Mouse (Mus musculus) neutrophil, adult 5-6 weeks (primary cell): ENCODE data around the gene Vdr. TPM values are rescaled to one million over a fixed set of nuclear protein-coding genes. Genes with fewer than 3 reads are reported as not detected.
A peak's percentile ranks its signal among the peaks of the same experiment; 100 is the strongest.

Experiments
- ATAC-seq: fragments of 151-379, 151-347 bp; 2 replicates; pipeline ENCODE4 v1.8.0; 2017; ENCODE audit warnings: mild to moderate bottlenecking, moderate TSS enrichment; ENCODE audit not compliant: insufficient number of reproducible peaks, poor library complexity, low FRiP score, severe bottlenecking; ENCODE audit errors: extremely low read depth
- total RNA-seq: library from RNA; stranded (forward); fragments of 200-1000 nt; gene quantifications from 2 replicates; pipeline ENCODE4 v1.2.3, GENCODE M21; 2017

Vdr gene
- total RNA-seq, 1 experiment from 2014 or later = 0.23 TPM

DNA sequence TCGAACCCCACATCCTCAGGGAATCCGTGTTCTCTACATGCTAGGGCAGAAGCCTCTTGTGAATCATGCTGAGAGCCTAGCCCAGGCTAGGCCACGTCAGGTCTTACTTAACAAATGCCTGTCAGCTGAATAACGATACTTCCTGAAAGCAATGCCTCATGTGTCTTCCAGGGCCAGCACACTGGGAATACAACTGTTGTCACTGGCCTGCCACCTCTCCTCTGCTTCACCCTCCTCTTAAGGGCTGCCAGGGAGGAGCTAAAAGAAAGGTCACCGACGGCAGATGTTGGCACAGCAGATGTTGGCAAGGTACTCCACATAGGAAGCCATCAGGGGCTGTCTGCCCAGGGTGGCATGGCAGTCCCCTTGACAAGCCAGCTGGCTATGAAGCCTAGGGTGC lies 86.4 kb downstream of the Vdr start:
- no peak for ATAC-seq

- ATAC-seq = no peak
Observed at GRCm38 (mm10) chr15:97823479-97823878, 87.0 kb downstream of the Vdr start.

- ATAC-seq = no peak
Observed at GRCm38 (mm10) chr15:97822545-97823228, 87.7 kb downstream of the Vdr start.

DNA sequence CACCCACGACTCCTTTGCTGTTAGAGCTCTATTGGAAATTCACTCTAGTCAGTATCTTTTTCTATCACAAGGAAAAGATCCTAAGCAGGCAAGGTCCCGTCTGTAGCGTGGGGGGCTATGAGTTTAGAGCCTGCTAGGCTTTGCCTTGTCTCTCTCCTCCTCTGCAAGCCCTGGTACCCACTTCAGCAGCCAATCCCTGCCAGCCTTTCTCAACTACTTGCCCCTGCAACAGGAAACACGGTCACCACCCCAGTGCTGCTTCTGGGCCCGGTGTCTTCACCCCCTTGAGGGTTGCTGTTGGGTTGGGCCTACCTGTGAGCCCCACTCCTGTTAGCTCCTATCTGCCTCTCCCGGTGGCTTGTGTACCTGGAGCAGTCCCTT lies 88.5 kb downstream of the Vdr start:
- peak; percentile 25; the same call in 1 of the 2 replicates for ATAC-seq

GRCm38 (mm10) chr15:97821321-97821982 lies 89.0 kb downstream of the Vdr start:
- peak; percentile 20; the same call in 1 of the 2 replicates for ATAC-seq

DNA sequence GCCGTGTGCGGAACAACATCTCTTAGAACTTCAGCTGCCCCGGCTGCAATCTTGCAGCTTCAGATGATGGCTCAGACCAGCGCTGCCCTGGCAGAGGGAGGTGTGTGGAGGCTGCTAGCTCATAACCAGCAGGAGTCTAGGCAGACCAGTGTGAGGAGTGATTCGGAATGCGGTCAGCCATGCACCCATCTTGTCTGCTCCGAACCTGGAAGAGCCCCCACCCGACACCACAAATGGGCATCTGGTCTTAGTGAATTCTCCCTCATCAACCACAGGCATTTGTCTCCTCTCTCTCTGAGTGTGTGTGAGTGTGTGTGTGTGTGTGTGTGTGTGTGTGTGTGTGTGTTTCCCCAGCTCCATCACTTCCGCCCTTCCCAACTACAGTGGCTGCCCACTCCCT lies 90.5 kb downstream of the Vdr start:
- ATAC-seq = no peak

- no peak for ATAC-seq
Observed at GRCm38 (mm10) chr15:97816199-97816994, 94.0 kb downstream of the Vdr start.

- no peak for ATAC-seq
Observed at GRCm38 (mm10) chr15:97815254-97815653, 95.2 kb downstream of the Vdr start.

DNA sequence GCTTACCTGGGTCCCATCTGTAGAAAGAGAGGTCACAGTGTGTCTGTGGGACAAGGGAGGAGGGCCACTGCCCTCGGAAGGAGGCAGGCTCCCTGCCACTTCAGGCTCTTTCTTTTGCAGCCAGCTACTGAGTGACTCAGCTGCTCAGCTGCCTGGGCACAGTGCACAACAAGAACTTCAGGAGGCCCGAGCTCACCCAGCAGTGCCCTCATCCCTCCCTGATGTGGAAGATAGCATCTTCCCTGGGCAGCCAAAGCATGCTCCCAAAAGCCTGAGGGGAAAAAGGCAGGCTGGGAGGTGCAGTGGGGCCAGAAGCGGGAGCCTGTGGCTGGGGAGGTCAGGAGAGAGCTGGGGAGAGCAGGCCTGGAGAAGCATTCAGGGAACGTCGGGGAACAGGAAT lies 95.7 kb downstream of the Vdr start:
- no peak for ATAC-seq

- no peak for ATAC-seq
Observed at GRCm38 (mm10) chr15:97813452-97814204, 96.8 kb downstream of the Vdr start.

DNA sequence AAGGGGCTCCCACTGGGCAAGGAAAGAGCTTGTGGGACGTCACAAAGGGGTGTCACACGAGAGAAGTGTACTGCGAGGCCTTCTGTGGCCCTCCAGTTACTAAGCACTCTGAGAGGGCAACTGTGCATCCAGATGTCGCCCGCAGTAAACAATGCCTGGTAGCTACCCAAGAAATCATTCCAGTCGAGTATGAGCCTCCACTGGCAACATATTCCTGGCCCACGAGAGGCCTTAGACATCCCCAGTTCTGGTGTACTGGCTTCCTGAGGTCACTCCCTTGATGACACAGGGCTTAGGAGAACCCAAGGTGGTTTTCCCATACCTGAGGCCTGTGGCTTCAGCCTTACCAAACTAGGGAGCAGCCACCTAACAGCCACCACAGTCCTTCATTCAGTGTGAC lies 97.6 kb downstream of the Vdr start:
- no peak for ATAC-seq

- ATAC-seq = no peak
Observed at GRCm38 (mm10) chr15:97812126-97812525, 98.3 kb downstream of the Vdr start.

DNA sequence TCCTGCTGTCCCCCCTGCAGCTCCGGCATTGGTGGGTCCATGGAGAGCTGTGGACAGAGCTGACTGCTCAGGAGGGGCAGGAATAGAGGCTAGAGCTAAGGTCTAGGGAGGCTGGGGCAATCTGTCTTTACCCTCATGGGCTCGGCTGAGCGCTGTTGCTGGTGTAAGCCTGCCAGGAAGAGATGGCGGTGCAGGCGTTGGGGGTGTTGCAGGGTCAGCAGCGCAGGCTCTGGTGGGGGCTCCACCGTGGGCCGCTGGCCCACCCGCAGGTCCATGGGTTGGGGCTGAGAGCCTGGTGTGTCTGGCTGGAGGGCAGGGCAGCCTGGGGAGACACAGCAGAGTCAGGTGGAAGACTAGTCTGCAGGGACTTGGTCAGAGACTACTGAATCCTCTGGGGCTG lies 99.1 kb downstream of the Vdr start:
- no peak for ATAC-seq

DNA sequence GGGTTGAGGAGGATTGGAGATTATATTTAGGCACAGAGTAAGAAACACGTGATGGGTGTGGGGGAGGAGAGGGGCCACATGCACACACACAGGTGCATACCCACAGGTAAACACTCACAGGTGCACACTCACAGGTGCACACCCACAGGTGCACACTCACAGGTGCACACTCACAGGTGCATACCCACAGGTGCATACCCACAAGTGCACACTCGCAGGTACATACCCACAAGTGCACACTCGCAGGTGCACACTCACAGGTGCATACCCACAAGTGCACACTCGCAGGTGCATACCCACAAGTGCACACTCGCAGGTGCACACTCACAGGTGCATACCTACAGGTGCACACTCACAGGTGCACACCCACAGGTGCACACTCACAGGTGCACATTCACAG lies 100.0 kb downstream of the Vdr start:
- ATAC-seq = no peak

DNA sequence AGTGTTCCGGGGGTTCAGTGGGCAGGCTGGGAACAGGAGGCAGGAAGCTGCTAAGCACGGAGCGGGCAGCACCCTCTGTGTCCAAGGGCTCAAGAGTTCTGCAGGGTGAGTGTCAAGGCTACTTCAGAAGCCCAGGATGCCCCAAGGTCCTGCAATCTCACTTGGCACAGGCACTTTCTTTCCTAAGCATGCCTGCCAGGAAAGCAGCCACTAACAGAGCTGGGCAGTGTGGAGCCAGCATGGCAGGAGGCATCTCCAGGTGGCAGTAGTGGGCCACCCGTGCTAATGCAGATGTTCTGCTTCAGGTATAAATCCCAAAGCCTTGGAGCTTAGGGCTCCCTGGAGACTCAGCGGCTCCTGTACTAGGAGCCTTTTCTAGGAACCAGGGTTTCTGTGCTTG lies 100.5 kb downstream of the Vdr start:
- ATAC-seq = no peak

- ATAC-seq = no peak
Observed at GRCm38 (mm10) chr15:97809206-97809605, 101.2 kb downstream of the Vdr start.

GRCm38 (mm10) chr15:97808532-97808931 lies 101.9 kb downstream of the Vdr start:
- no peak for ATAC-seq

DNA sequence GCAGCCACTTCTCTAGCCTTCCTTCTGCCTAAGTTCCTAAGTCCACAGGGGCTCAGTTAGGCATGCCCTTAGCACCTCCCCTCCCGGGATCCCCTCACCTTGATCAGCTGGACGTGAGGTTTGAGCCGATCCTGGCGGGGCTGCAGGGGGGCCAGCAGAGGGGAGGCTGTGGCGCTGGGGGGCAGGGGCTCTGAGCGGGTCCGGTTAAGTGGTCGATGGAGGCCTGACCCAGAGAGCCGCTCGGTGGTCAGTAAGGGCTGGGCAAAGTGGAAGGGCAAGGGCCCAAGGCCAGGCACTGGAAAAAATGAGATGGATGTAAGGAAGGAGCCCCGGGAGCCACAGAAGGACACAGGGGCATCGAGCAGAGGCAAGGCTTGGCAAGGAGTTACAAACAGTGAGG lies 102.6 kb downstream of the Vdr start:
- no peak for ATAC-seq
